Mouse (Mus musculus): ENCODE measurements around the gene Cxcr4.
A peak's percentile ranks its signal among the peaks of the same experiment; 100 is the strongest.

Gene Cxcr4

GRCm38 (mm10) chr1:128592211-128592741, at the start of gene Cxcr4:
TSS of gene Cxcr4 (minus strand) at chr1:128592293.
- DNase-seq, result peak; percentile 10

DNA sequence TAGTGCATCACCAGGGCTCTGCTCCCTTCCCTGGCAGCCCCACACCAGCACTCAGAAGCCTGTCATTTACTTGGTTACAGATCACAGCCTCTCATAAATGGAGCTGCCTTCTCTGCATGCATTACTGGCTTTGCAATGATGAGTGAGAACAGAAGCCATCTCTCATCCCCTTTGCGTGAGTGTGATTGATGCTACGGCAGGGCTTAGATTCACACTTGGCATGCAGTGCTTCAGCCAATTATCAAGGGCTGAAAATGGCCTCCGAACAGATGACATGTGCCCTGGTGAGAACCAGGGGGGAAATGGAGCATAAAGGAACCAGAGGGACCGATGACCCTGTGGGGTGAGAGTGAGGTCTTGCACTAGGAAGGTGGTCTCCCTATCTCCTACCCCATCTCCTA, 47.6 kb upstream of the Cxcr4 start:
- DNase-seq, result no peak

DNA sequence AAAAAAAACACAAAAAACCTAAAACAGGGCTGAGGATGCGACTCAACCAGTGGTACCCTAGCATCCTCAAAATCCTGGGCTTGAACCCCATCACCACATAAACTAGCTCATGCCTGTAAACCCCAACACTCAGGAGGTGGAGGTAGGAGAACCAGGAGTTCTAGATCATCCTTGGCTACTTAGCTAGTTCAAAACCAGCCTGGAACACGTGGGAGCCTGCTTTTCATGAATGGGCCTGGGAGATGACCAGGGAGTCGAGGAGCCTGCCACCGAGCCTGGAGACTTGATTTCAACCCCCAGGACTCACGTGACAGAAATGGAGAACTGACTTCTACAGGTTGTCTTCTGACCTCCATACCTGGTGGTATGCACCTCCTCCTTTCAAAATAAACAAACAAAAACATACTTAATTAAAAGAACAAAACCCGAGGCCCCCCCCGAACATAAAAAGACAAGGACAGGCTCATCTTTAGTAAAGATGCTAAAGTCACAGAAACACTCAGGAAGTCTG, 45.2 kb upstream of the Cxcr4 start:
- no peak for DNase-seq

GRCm38 (mm10) chr1:128636258-128637229, 44.5 kb upstream of the Cxcr4 start:
- no peak for DNase-seq

DNA sequence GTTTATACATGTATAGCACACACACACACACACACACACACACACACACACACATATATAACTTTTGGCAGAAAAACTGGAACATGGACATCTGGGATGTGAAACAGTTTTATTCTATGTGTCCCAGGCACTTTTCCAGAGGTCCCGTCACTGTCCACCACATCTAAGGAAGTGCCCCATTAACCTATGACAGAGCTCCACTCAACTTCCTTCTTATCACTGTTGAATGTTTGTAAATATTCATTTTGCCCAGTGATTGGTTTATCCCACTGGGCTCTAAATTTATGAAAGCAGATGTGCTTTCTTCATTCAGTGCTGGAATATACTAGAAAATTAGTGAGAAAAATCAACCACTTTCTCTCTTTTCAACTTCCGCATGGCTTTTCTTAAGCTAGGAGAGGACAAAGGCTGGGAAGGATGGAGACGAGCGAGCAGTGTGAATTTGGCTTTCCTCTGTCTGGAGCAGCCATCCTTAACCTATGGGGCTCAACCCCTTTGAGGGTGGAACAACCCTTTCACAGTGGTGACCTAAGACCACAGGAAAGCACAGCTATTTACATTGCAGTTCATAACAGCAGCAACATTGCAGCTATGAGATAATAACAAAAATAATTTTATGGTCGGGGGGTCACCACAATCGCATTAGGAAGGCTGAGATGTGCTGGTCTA, 41.8 kb upstream of the Cxcr4 start:
- DNase-seq, result no peak

GRCm38 (mm10) chr1:128632522-128632921, 40.4 kb upstream of the Cxcr4 start:
- DNase-seq, result no peak

GRCm38 (mm10) chr1:128626144-128626678, 34.1 kb upstream of the Cxcr4 start:
- no peak for DNase-seq

DNA sequence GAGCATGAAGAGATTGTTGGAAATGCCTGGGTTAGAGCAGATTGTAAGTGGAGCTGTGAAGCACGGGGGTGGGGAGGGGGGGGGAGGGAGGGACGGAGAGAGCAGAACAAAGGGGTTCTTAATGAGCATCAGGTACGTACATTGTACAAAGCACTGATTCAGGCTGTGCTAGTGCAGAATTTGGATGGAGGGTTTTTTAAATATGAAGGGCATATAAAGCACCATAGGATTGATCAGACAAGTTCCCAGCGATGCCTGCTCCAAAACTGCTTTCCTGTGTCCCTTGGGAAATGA, 31.4 kb upstream of the Cxcr4 start:
- no peak for DNase-seq

- DNase-seq, result no peak
These were observed 30.9 kb upstream of the Cxcr4 start for GRCm38 (mm10) chr1:128622867-128623593.

- no peak for DNase-seq
These were observed 25.7 kb upstream of the Cxcr4 start for GRCm38 (mm10) chr1:128617654-128618310.

GRCm38 (mm10) chr1:128616586-128616985, 24.5 kb upstream of the Cxcr4 start:
- DNase-seq, result no peak

DNA sequence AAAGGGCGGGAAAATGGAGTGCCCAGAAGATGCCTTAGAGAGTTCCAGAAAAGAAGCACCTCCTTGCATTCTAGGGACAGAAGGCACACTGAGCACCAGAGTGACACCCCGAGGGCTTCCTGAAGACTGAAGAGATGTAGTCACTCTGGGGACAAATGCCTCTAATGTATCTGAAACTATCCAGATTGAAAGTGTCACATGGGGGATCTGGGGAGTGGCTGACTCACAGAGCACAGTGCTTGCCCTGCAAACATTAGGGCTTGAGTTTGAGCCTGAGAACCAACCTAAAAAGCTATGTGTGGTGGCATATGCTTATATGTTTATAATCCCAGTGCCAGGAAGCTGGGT, 23.3 kb upstream of the Cxcr4 start:
- no peak for DNase-seq

DNA sequence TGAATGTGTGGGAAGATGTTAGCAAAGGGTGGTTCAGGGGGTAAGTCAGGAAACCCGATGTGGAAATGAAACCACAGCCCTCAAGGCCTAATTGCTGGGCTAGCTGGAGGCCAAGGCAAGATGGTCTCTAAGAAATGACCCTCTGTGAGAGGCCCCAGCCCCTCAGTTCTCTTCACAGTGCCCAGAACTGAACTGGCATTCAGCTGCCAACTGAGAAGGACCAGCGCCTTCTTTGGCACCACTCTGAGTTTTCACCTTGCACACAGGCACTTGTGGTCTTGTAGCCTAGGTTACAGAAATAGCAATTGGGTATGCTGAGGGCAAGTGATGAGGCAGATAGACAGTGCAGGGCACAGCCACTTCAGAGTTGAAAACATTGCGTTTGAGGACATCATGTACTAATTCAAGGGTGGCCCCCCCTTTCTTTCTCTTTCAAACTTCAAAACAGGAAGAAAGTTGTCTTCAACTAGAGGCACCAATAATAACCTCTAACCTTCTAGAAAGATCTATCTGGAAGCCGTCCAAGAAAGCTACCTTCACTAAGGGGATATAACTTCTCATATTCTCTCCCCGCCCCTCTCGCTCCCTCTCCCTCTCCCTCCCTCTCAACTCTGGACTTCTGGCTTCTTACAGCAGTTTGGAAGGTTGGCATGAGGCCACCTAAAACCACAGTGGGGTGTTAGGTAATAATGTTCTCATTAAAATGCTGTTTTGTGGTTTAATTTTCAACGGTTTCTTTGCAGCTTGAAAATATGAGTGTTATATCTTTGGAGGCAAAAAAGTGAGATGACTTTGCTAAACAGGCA, 22.8 kb upstream of the Cxcr4 start:
- no peak for DNase-seq

DNA sequence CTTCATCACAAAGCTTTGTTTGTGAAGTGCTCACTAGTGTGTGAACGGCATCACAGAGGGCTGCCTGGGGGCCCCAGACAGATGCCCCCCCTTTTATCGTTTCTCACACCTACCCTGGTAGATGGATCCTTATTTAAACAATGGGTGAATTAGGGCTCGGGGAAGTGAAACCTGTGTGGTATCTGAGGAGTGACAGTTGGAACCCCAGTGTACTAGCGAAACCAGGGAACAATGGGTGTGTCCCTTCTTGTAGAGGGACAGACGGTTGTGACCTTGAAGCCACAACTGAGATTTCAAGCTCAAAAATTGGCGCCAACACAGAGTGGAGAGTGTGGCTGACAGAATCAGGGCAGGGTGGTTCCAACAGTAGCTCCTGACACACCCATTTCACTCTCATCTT, 16.0 kb upstream of the Cxcr4 start:
- DNase-seq, result no peak

GRCm38 (mm10) chr1:128607423-128607822, 15.3 kb upstream of the Cxcr4 start:
- no peak for DNase-seq

- DNase-seq, result no peak
These were observed 13.7 kb upstream of the Cxcr4 start for GRCm38 (mm10) chr1:128605794-128606193.

GRCm38 (mm10) chr1:128602688-128603385, 10.7 kb upstream of the Cxcr4 start:
- no peak for DNase-seq

GRCm38 (mm10) chr1:128602018-128602687, 10.1 kb upstream of the Cxcr4 start:
- DNase-seq, result no peak

- no peak for DNase-seq
These were observed 9.2 kb upstream of the Cxcr4 start for GRCm38 (mm10) chr1:128601307-128601706.

DNA sequence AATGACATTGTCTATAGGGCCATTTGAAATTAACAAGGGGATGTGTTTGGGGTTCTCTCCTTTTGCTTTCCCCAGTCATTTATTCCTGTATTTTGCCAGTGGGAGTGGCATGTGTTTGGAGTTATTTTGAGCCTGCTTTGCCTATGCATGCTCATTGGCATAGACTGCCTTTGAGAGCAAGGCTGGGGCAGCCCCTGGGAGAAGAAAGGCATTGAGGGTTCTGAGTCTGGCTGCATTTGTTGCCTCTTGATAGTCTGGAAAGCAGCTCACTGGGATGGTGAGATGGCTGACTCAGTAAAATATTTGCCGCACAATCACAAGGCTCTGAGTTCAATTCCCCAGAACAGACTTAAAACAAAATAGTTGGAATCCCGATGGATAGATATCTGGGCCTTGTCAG, 8.5 kb upstream of the Cxcr4 start:
- DNase-seq, result no peak

Measured in cerebellum, adult 11 months (tissue).